14 mouse cellular contexts compared by ENCODE assay signal in genomic region chr6:136805409-136805775, GRCm38 (mm10). TPM values are rescaled to one million over a fixed set of nuclear protein-coding genes. Genes with fewer than 3 reads are reported as not detected.
A peak's percentile ranks its signal among the peaks of the same experiment; 100 is the strongest.
DNase-seq lines count a peak whose midpoint lies in the region; ATAC-seq and TF ChIP-seq lines count a peak whose summit lies in the region.
"Had no signal": no experiment of that assay in that cellular context is flagged by ENCODE, and none has a peak within 500 bp of the region (broad histone marks: within the 10 kb centered on the region; RNA-seq: fewer than 3 reads in every experiment).

No protein-coding gene starts in this region.

- 0 out of 2 replicates have a peak overlapping the region, but pooled peaks have one; percentile 79 for H3K4me2 ChIP-seq in embryonic facial prominence, embryonic 12.5 days (replicated peaks)
- H3K4me2 ChIP-seq in kidney, embryonic 15.5 days, result no peak overlapping the region
- no peak overlapping the region; the same call in 1 of the 2 replicates for H3K4me2 ChIP-seq in stomach, embryonic 14.5 days (replicated peaks; ENCODE audit: low read depth, low read length)
- H3K4me2 ChIP-seq in stomach, postnatal 0 days (replicated peaks; ENCODE audit: low read depth), result no peak overlapping the region
- H3K4me2 ChIP-seq in stomach, embryonic 15.5 days, result no peak overlapping the region; the same call in 1 of the 2 replicates

- no peak overlapping the region for H3K27ac ChIP-seq in embryonic facial prominence, embryonic 12.5 days
- no peak overlapping the region for H3K27ac ChIP-seq in embryonic facial prominence, embryonic 10.5 days (replicated peaks)
- peak overlapping the region; percentile 100 for H3K27ac ChIP-seq in kidney, embryonic 15.5 days
- peak overlapping the region; percentile 100; the same call in 1 of the 2 replicates for H3K27ac ChIP-seq in stomach, embryonic 14.5 days (ENCODE audit: low read length)
- no peak overlapping the region; the same call in 1 of the 2 replicates for H3K27ac ChIP-seq in stomach, postnatal 0 days (replicated peaks)
- peak overlapping the region; percentile 100; the same call in 1 of the 2 replicates for H3K27ac ChIP-seq in stomach, embryonic 15.5 days

- no peaks in the 10 kb centered on the region for H3K27me3 ChIP-seq in embryonic facial prominence, embryonic 12.5 days
- H3K27me3 ChIP-seq in embryonic facial prominence, embryonic 10.5 days (replicated peaks; ENCODE audit: low read depth, poor library complexity, severe bottlenecking), result no peaks in the 10 kb centered on the region
- no peaks in the 10 kb centered on the region for H3K27me3 ChIP-seq in kidney, embryonic 15.5 days
- no peaks in the 10 kb centered on the region for H3K27me3 ChIP-seq in stomach, embryonic 14.5 days (ENCODE audit: control insufficient read depth, insufficient read depth, low read length)
- H3K27me3 ChIP-seq in stomach, postnatal 0 days (ENCODE audit: control insufficient read depth, insufficient read depth, low read length), result no peaks in the 10 kb centered on the region
- no peaks in the 10 kb centered on the region for H3K27me3 ChIP-seq in stomach, embryonic 15.5 days (replicated peaks)
- H3K27me3 ChIP-seq: heart, embryonic 12.5 days had no signal

- H3K9ac ChIP-seq in embryonic facial prominence, embryonic 12.5 days, result no peak overlapping the region
- H3K9ac ChIP-seq in kidney, embryonic 15.5 days, result no peak overlapping the region
- no peak overlapping the region for H3K9ac ChIP-seq in stomach, embryonic 14.5 days (replicated peaks; ENCODE audit: low read depth, low read length)
- no peak overlapping the region for H3K9ac ChIP-seq in stomach, postnatal 0 days (ENCODE audit: low read length)
- H3K9ac ChIP-seq in stomach, embryonic 15.5 days, result no peak overlapping the region
- H3K9ac ChIP-seq: heart, embryonic 12.5 days had no signal

- H3K36me3 ChIP-seq in embryonic facial prominence, embryonic 12.5 days, result no peaks in the 10 kb centered on the region
- H3K36me3 ChIP-seq in embryonic facial prominence, embryonic 10.5 days (replicated peaks), result peaks cover 7% of the 10 kb centered on the region; the same call in 1 of the 2 replicates
- H3K36me3 ChIP-seq in kidney, embryonic 15.5 days, result peaks cover 5% of the 10 kb centered on the region; the same call in 1 of the 2 replicates
- H3K36me3 ChIP-seq in stomach, embryonic 14.5 days (ENCODE audit: control insufficient read depth, insufficient read depth, low read length), result no peaks in the 10 kb centered on the region
- no peaks in the 10 kb centered on the region for H3K36me3 ChIP-seq in stomach, postnatal 0 days (ENCODE audit: control insufficient read depth, insufficient read depth, low read length)
- H3K36me3 ChIP-seq in stomach, embryonic 15.5 days, result 0 out of 2 replicates have a peak, but pooled peaks cover 3% of the 10 kb centered on the region

- peaks cover 22% of the 10 kb centered on the region; the same call in 1 of the 2 replicates for H3K4me1 ChIP-seq in embryonic facial prominence, embryonic 12.5 days
- peaks cover 36% of the 10 kb centered on the region for H3K4me1 ChIP-seq in embryonic facial prominence, embryonic 10.5 days
- peaks cover 35% of the 10 kb centered on the region for H3K4me1 ChIP-seq in kidney, embryonic 15.5 days
- H3K4me1 ChIP-seq in stomach, embryonic 14.5 days (ENCODE audit: control insufficient read depth, insufficient read depth, low read length), result peaks cover 12% of the 10 kb centered on the region; the same call in 1 of the 2 replicates
- no peaks in the 10 kb centered on the region for H3K4me1 ChIP-seq in stomach, postnatal 0 days (replicated peaks; ENCODE audit: control insufficient read depth, insufficient read depth)
- H3K4me1 ChIP-seq in stomach, embryonic 15.5 days, result peaks cover 20% of the 10 kb centered on the region; the same call in 1 of the 2 replicates

- H3K9me3 ChIP-seq in embryonic facial prominence, embryonic 12.5 days, result no peaks in the 10 kb centered on the region
- H3K9me3 ChIP-seq in embryonic facial prominence, embryonic 10.5 days, result no peaks in the 10 kb centered on the region
- H3K9me3 ChIP-seq in kidney, embryonic 15.5 days (replicated peaks), result no peaks in the 10 kb centered on the region
- H3K9me3 ChIP-seq in stomach, embryonic 14.5 days (ENCODE audit: control insufficient read depth, low read depth, low read length), result no peaks in the 10 kb centered on the region
- no peaks in the 10 kb centered on the region for H3K9me3 ChIP-seq in stomach, postnatal 0 days (ENCODE audit: control insufficient read depth, low read length)
- no peaks in the 10 kb centered on the region for H3K9me3 ChIP-seq in stomach, embryonic 15.5 days
- H3K9me3 ChIP-seq: heart, embryonic 12.5 days had no signal

- no peak for TF ChIP-seq EP300 in stomach, postnatal 0 days (optimal IDR thresholded peaks at IDR 0.05)

- 81% methylated on average over 1 of the region's 1 CpGs for WGBS in embryonic facial prominence, embryonic 12.5 days
- 83% methylated on average over 1 of the region's 1 CpGs for WGBS in embryonic facial prominence, embryonic 10.5 days
- 88% methylated on average over 1 of the region's 1 CpGs for WGBS in kidney, embryonic 15.5 days
- 74% methylated on average over 1 of the region's 1 CpGs for WGBS in stomach, embryonic 14.5 days
- WGBS in stomach, postnatal 0 days, result 65% methylated on average over 1 of the region's 1 CpGs
- 72% methylated on average over 1 of the region's 1 CpGs for WGBS in stomach, embryonic 15.5 days

- no peak overlapping the region for H3K4me3 ChIP-seq in embryonic facial prominence, embryonic 12.5 days
- no peak overlapping the region for H3K4me3 ChIP-seq in embryonic facial prominence, embryonic 10.5 days
- no peak overlapping the region for H3K4me3 ChIP-seq in kidney, embryonic 15.5 days (replicated peaks)
- H3K4me3 ChIP-seq in stomach, embryonic 14.5 days (ENCODE audit: low read depth, low read length), result no peak overlapping the region
- no peak overlapping the region for H3K4me3 ChIP-seq in stomach, postnatal 0 days (ENCODE audit: low read depth, low read length)
- H3K4me3 ChIP-seq in stomach, embryonic 15.5 days (replicated peaks), result no peak overlapping the region

- no peak for TF ChIP-seq CTCF in stomach, postnatal 0 days (IDR thresholded peaks at IDR 0.05; ENCODE audit: low read depth)

- DNase-seq in embryonic facial prominence, embryonic 10.5 days (ENCODE audit: low spot score), result no peak
- DNase-seq in kidney, postnatal 14 days, result no peak
- no peak for DNase-seq in stomach, postnatal 0 days (ENCODE audit: low spot score)
- DNase-seq in gastrocnemius, postnatal 10 days, result no peak
- DNase-seq: adrenal gland, postnatal 25 days; kidney, postnatal 36 days; lung, postnatal 14 days; right cerebral cortex, postnatal 14 days had no signal

- no peak for ATAC-seq in embryonic facial prominence, embryonic 12.5 days (ENCODE audit: insufficient number of reproducible peaks, insufficient read depth, low FRiP score, low TSS enrichment)
- no peak for ATAC-seq in kidney, embryonic 15.5 days (replicated peaks; ENCODE audit: low FRiP score)
- no peak for ATAC-seq in stomach, embryonic 14.5 days (ENCODE audit: insufficient number of reproducible peaks, insufficient read depth, low FRiP score, low read depth)
- ATAC-seq in stomach, postnatal 0 days (ENCODE audit: low FRiP score, low TSS enrichment), result no peak
- ATAC-seq in stomach, embryonic 15.5 days (ENCODE audit: insufficient read depth, low FRiP score, low read depth), result no peak
- ATAC-seq: hindbrain, postnatal 0 days had no signal

RNA-seq across cellular contexts. Expression of gene Hist4h4, which starts 1.2 kb away (rescaled TPM):
- 0.65 and 0.88 TPM in 2 replicates for polyA plus RNA-seq in embryonic facial prominence, embryonic 12.5 days (2016; fragmentation: Nextera tagmentation; extraction: Ambion mirVana)
- 0.47 and 0.64 TPM in 2 replicates for polyA plus RNA-seq in embryonic facial prominence, embryonic 10.5 days (2016; fragmentation: Nextera tagmentation; extraction: Ambion mirVana)
- 0.68 and 0.69 TPM in 2 replicates for polyA plus RNA-seq in kidney, embryonic 15.5 days (2015; fragmentation: Nextera tagmentation; extraction: Ambion mirVana)
- 2.1 and 2.8 TPM in 2 replicates for polyA plus RNA-seq in stomach, embryonic 14.5 days (2014; fragmentation: Nextera tagmentation; extraction: Ambion mirVana)
- 0.59 and 0.68 TPM in 2 replicates for polyA plus RNA-seq in stomach, postnatal 0 days (2015; fragmentation: Nextera tagmentation; extraction: Ambion mirVana)
- 0.49 and 0.72 TPM in 2 replicates for polyA plus RNA-seq in stomach, embryonic 15.5 days (2015; fragmentation: Nextera tagmentation; extraction: Ambion mirVana)
- 10 to 100 TPM; 19.9 to 21.8 TPM for total RNA-seq in gastrocnemius, postnatal 10 days (2021)

RNA-seq across cellular contexts. Expression of gene H2afj, which starts 2.7 kb away (rescaled TPM):
- polyA plus RNA-seq in embryonic facial prominence, embryonic 12.5 days (2016; fragmentation: Nextera tagmentation; extraction: Ambion mirVana), result 103 and 107 TPM in 2 replicates
- 86.6 and 91.3 TPM in 2 replicates for polyA plus RNA-seq in embryonic facial prominence, embryonic 10.5 days (2016; fragmentation: Nextera tagmentation; extraction: Ambion mirVana)
- polyA plus RNA-seq in kidney, embryonic 15.5 days (2015; fragmentation: Nextera tagmentation; extraction: Ambion mirVana), result 112 and 118 TPM in 2 replicates
- polyA plus RNA-seq in stomach, embryonic 14.5 days (2014; fragmentation: Nextera tagmentation; extraction: Ambion mirVana), result 130 and 144 TPM in 2 replicates
- 439 and 445 TPM in 2 replicates for polyA plus RNA-seq in stomach, postnatal 0 days (2015; fragmentation: Nextera tagmentation; extraction: Ambion mirVana)
- polyA plus RNA-seq in stomach, embryonic 15.5 days (2015; fragmentation: Nextera tagmentation; extraction: Ambion mirVana), result 166 and 190 TPM in 2 replicates
- 10 to 100 TPM; 16.3 to 17.6 TPM for total RNA-seq in gastrocnemius, postnatal 10 days (2021)

RNA-seq across cellular contexts. Expression of gene BC049715, which starts 22.0 kb away (rescaled TPM):
- 2.2 and 3.5 TPM in 2 replicates for polyA plus RNA-seq in embryonic facial prominence, embryonic 12.5 days (2016; fragmentation: Nextera tagmentation; extraction: Ambion mirVana)
- polyA plus RNA-seq in embryonic facial prominence, embryonic 10.5 days (2016; fragmentation: Nextera tagmentation; extraction: Ambion mirVana), result 1.3 and 2.1 TPM in 2 replicates
- 2.1 and 2.8 TPM in 2 replicates for polyA plus RNA-seq in kidney, embryonic 15.5 days (2015; fragmentation: Nextera tagmentation; extraction: Ambion mirVana)
- 1.7 and 2.5 TPM in 2 replicates for polyA plus RNA-seq in stomach, embryonic 14.5 days (2014; fragmentation: Nextera tagmentation; extraction: Ambion mirVana)
- polyA plus RNA-seq in stomach, postnatal 0 days (2015; fragmentation: Nextera tagmentation; extraction: Ambion mirVana), result 0.46 and 0.96 TPM in 2 replicates
- polyA plus RNA-seq in stomach, embryonic 15.5 days (2015; fragmentation: Nextera tagmentation; extraction: Ambion mirVana), result 1.2 and 1.5 TPM in 2 replicates
- total RNA-seq in gastrocnemius, postnatal 10 days (2021), result under 1 TPM; 0.38 to 0.65 TPM

RNA-seq across cellular contexts. Expression of gene Wbp11, which starts 22.6 kb away (rescaled TPM):
- polyA plus RNA-seq in embryonic facial prominence, embryonic 12.5 days (2016; fragmentation: Nextera tagmentation; extraction: Ambion mirVana), result 122 and 130 TPM in 2 replicates
- 163 and 165 TPM in 2 replicates for polyA plus RNA-seq in embryonic facial prominence, embryonic 10.5 days (2016; fragmentation: Nextera tagmentation; extraction: Ambion mirVana)
- polyA plus RNA-seq in kidney, embryonic 15.5 days (2015; fragmentation: Nextera tagmentation; extraction: Ambion mirVana), result 112 and 120 TPM in 2 replicates
- 103 and 109 TPM in 2 replicates for polyA plus RNA-seq in stomach, embryonic 14.5 days (2014; fragmentation: Nextera tagmentation; extraction: Ambion mirVana)
- 39.8 and 42.8 TPM in 2 replicates for polyA plus RNA-seq in stomach, postnatal 0 days (2015; fragmentation: Nextera tagmentation; extraction: Ambion mirVana)
- 83.7 and 93.7 TPM in 2 replicates for polyA plus RNA-seq in stomach, embryonic 15.5 days (2015; fragmentation: Nextera tagmentation; extraction: Ambion mirVana)
- total RNA-seq in gastrocnemius, postnatal 10 days (2021), result 10 to 100 TPM; 64.9 to 69.1 TPM

RNA-seq across cellular contexts. Expression of gene Gucy2c, which starts 23.8 kb away (rescaled TPM):
- 0.14 and 0.22 TPM in 2 replicates for polyA plus RNA-seq in embryonic facial prominence, embryonic 12.5 days (2016; fragmentation: Nextera tagmentation; extraction: Ambion mirVana)
- polyA plus RNA-seq in embryonic facial prominence, embryonic 10.5 days (2016; fragmentation: Nextera tagmentation; extraction: Ambion mirVana), result 0.11 TPM in 2 replicates
- 0.08 and 0.71 TPM in 2 replicates for polyA plus RNA-seq in kidney, embryonic 15.5 days (2015; fragmentation: Nextera tagmentation; extraction: Ambion mirVana)
- 1.6 and 3.3 TPM in 2 replicates for polyA plus RNA-seq in stomach, embryonic 14.5 days (2014; fragmentation: Nextera tagmentation; extraction: Ambion mirVana)
- 2.0 and 2.5 TPM in 2 replicates for polyA plus RNA-seq in stomach, postnatal 0 days (2015; fragmentation: Nextera tagmentation; extraction: Ambion mirVana)
- polyA plus RNA-seq in stomach, embryonic 15.5 days (2015; fragmentation: Nextera tagmentation; extraction: Ambion mirVana), result 13.3 and 16.7 TPM in 2 replicates
- total RNA-seq in gastrocnemius, postnatal 10 days (2021), result not detected
- total RNA-seq: adrenal gland, postnatal 25 days had no signal
- polyA plus RNA-seq: heart, embryonic 12.5 days had no signal

Comparison
In these comparisons a context has a peak if more than half of its experiments do, and no peak if none do; other contexts are left out.
1. H3K27ac ChIP-seq: peak in kidney, embryonic 15.5 days (single experiment), stomach, embryonic 14.5 days (single experiment) and stomach, embryonic 15.5 days (single experiment); none in embryonic facial prominence, embryonic 12.5 days (single experiment), embryonic facial prominence, embryonic 10.5 days (single experiment) and stomach, postnatal 0 days (single experiment).